Mouse (Mus musculus): Measurements from ENCODE around the gene Zbtb16.

DNA sequence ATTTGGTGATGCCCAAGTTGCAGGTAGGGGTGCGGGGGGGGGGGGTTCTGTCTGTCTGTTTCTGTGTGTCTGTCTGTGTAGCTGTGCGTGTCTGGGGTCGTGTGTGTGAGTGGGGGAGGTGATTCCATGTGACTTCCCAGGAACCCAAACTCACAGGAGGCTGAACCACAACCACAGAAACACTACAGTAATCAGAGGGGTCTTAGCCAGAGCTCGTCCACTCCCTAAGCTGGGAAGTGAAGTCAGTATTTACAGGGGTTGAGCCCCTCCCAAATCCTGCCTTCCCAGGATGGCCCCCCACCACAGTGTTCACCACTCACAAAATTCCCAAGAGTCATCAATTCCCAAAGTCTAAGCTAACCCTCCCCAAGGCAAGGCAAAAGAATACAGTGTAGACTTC, 18.1 kb downstream of the Zbtb16 start:
- TF ChIP-seq POLR2A (IDR thresholded peaks at IDR 0.05; ENCODE audit: insufficient read depth, low read depth, low read length): no peak
- TF ChIP-seq CTCF (IDR thresholded peaks at IDR 0.05): no peak
- TF ChIP-seq EP300 (IDR thresholded peaks at IDR 0.05; ENCODE audit: insufficient read depth, low read depth, low read length): no peak
